Mouse (Mus musculus) heart, embryonic 10.5 days (tissue): ENCODE results near the gene Zmynd8. TPM values are rescaled to one million over a fixed set of nuclear protein-coding genes. Genes with fewer than 3 reads are reported as not detected.

Experiments used
- DNase-seq: peaks from one replicate; pipeline ENCODE4 v3.0.0-alpha.2; 2017; ENCODE audit warnings: low spot score
- H3K27ac ChIP-seq: fragments of 300-500 bp; sonication (generic); 2 replicates; pipeline ENCODE4 v1.5.1; 2016; ENCODE audit warnings: mild to moderate bottlenecking
- H3K27me3 ChIP-seq: fragments of 300-500 bp; sonication (generic); 2 replicates; pipeline ENCODE4 v1.6.1; 2016; ENCODE audit warnings: mild to moderate bottlenecking; ENCODE audit not compliant: poor library complexity, insufficient read depth, severe bottlenecking
- H3K36me3 ChIP-seq: fragments of 300-500 bp; sonication (generic); 2 replicates; pipeline ENCODE4 v1.6.1; 2016; ENCODE audit warnings: mild to moderate bottlenecking, moderate library complexity
- H3K4me1 ChIP-seq: fragments of 300-500 bp; sonication (generic); 2 replicates; pipeline ENCODE4 v1.6.1; 2016; ENCODE audit warnings: mild to moderate bottlenecking
- H3K4me3 ChIP-seq: fragments of 300-500 bp; sonication (generic); 2 replicates; pipeline ENCODE4 v1.5.1; 2016; ENCODE audit warnings: mild to moderate bottlenecking, moderate library complexity
- H3K9me3 ChIP-seq: fragments of 300-500 bp; sonication (generic); 2 replicates; pipeline ENCODE4 v1.6.1; 2016; ENCODE audit warnings: mild to moderate bottlenecking, moderate library complexity
- WGBS: fragments of 180-500 bp; shearing (Covaris S2); methylation state at CpG from one replicate; pipeline ENCODE4 v1.1.7; 2016; 5-methylcytosine and 5-hydroxymethylcytosine counted together
- polyA plus RNA-seq: library from polyadenylated mRNA; unstranded; fragments of >200 nt; fragmentation: Nextera tagmentation; extraction: Ambion mirVana; gene quantifications from 2 replicates; pipeline ENCODE4 v1.2.1, GENCODE M21; 2016

Gene Zmynd8
- polyA plus RNA-seq, 1 experiment from 2014 or later, result 57.1 TPM

DNA sequence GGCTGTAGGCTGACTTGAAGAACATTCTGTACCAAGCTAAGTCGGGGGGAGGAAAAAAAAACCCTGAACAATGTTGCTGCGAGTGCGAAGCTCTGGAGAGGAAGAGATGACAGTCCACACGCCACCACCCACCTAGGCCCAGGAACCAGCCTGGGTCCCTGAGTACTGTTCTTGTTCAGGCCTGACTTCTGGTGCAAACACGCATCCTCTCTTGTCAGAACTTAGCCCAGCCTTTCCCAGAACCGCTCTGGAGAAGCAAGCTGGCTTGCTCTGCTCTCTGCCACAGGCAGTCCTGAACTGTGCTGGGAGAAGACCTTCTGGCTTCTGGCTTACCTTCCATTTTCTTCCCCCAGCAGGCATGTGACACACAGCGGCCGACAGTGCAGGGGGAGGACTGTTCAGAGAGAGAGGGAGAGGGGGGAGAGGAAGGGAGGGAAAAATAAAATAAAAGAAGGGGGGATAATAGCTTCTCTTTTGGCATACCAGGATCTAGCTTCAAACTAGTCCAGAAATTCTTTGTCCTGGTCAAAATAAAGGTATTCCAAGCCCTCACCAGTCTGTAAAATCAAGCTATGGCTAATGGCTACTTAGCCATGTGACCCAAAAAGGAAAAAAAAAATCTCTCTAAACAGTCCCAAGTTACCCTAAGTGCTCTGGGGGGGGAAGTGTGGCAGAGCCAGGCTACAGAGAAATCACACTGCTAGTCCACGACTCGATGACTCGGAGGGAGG lies 14.8 kb downstream of the Zmynd8 start:
- Histone ChIP-seq H3K27ac (peak overlapping the region; percentile 99), H3K27me3 (no peaks in the 10 kb centered on the region), H3K36me3 (0 out of 2 replicates have a peak, but pooled peaks cover 2% of the 10 kb centered on the region), H3K4me1 (peaks cover 100% of the 10 kb centered on the region), H3K4me3 (peak overlapping the region; percentile 56), H3K9me3 (no peaks in the 10 kb centered on the region)
- 19% methylated on average over 11 of the region's 11 CpGs for WGBS
- DNase-seq, result no peak

DNA sequence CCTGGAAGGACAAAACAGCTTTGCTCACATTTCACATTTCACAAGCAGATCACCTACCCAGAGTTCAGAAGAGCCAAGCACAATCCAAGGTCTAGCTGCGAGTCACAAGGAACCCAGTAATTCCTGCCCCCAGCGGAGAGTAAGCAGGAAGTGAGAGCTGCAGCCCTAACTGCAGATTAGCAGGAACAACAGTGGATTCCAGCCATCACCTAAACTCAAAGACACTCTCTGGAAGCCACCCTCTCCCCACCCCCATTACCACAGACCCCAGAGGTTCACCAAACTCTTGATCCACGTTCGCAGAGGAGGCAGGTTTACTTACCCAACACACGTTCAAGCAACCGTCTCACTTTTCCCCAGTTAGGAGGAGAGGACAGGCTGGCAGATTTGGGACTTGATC lies 15.8 kb downstream of the Zmynd8 start:
- Histone ChIP-seq H3K9me3 (no peaks in the 10 kb centered on the region), H3K4me3 (peak overlapping the region; percentile 56), H3K27ac (peak overlapping the region; percentile 99), H3K36me3 (0 out of 2 replicates have a peak, but pooled peaks cover 2% of the 10 kb centered on the region), H3K27me3 (no peaks in the 10 kb centered on the region), H3K4me1 (peaks cover 100% of the 10 kb centered on the region)
- WGBS, result 15% methylated on average over 6 of the region's 6 CpGs
- no peak for DNase-seq

DNA sequence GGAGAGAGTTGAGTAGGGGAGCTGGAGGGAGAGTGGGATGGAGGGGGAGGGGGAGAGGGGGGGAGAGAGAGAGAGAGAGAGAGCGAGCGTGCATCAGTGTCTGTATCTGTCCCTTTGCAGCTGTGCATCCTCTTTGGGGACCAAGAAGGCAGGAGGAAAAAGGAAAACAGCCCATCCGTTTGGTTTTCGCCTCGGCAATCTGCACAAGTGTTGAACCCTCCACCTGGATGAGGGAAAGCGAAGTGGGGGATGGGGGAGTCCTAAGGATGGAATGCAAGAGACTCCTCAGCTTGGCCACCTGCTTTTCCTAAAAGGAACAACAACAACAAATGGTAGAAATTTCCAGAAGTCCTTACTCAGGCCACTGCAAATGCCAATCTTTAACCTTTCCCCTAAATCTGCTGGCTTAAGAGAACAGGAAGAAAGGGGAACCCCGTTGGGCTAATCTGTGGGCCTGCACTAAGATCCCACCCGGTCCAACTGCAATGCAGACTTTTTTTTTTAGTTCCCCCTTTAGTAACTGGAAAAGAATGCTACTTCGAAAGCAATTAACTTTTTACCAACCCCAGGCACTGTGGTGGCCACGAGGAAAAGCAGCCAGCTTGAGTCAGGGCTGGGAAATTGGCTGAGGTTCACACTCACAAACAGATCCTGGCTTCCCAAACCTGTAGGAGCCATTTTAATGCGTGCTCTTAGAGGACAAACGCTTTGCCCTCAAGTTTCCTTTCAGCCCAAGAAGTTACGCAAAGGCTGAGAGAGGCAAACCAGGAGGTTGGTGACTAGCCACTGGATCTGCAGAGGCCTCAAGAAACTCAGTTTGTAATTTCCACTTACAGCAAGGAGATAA lies 17.0 kb downstream of the Zmynd8 start:
- 17% methylated on average over 13 of the region's 13 CpGs for WGBS
- no peaks in the 10 kb centered on the region for H3K9me3 ChIP-seq
- no peaks in the 10 kb centered on the region for H3K27me3 ChIP-seq
- H3K4me1 ChIP-seq, result peaks cover 100% of the 10 kb centered on the region
- no peak for DNase-seq
- H3K4me3 ChIP-seq, result peak overlapping the region; percentile 56
- 0 out of 2 replicates have a peak, but pooled peaks cover 7% of the 10 kb centered on the region for H3K36me3 ChIP-seq
- H3K27ac ChIP-seq, result peak overlapping the region; percentile 99

DNA sequence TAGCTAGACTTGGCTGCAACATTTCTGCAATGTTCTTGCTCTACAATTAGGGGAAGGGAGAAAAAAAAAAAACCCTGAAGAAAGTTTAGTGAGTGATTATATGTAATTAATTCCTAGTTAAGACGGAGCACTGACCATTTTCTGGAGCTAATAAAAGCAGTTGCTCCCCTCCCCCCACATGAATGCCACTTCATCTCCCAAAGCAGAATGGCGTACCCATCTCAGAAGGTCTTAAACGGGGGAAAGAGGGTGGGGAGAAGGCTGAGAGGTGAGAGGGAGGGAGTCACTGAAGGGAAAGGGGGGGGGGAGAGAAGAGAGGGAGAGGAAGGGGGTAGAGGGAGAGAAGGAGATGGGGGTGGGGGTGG lies 17.6 kb downstream of the Zmynd8 start:
- Histone ChIP-seq H3K4me1 (peaks cover 100% of the 10 kb centered on the region), H3K27ac (peak overlapping the region; percentile 99), H3K27me3 (no peaks in the 10 kb centered on the region), H3K9me3 (no peaks in the 10 kb centered on the region), H3K36me3 (0 out of 2 replicates have a peak, but pooled peaks cover 13% of the 10 kb centered on the region), H3K4me3 (peak overlapping the region; percentile 56)
- no peak for DNase-seq
- 4% methylated on average over 3 of the region's 3 CpGs for WGBS

DNA sequence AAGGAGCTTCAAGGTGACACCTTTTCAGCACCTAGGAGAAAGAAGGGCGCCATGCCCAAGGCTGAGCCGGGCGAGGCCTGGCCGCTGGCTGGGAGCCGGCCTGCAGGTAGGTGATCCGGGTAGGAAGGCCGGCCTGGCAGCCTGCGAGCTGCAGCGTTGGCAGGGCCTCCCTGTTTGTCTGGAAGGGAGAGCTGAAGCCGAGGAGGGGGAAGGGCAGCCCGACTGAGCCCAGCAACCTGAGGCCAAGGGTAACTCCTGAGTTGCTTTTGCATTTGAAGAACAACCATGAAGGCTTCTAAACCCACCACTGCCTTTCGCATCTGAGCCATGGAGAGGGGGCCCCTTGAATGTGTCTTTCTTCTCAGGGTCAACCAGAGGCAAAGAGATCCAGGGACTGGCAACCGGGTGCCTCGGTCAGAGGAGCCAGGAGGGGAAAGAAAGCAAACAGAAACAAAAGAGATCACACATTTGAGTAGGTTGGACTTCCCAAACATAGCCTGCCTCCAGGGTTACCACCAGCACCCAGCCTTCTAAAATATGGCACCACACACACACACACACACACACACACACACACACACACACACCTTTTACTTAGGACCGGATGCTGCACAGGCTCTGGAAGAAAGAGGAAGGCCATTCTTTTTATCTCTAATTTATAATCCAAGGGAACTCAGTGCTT lies 18.2 kb downstream of the Zmynd8 start:
- H3K9me3 ChIP-seq, result no peaks in the 10 kb centered on the region
- peak overlapping the region; percentile 45 for H3K4me3 ChIP-seq
- H3K27me3 ChIP-seq, result no peaks in the 10 kb centered on the region
- peak overlapping the region; percentile 99 for H3K27ac ChIP-seq
- H3K36me3 ChIP-seq, result 0 out of 2 replicates have a peak, but pooled peaks cover 16% of the 10 kb centered on the region
- peaks cover 100% of the 10 kb centered on the region for H3K4me1 ChIP-seq
- DNase-seq, result no peak
- WGBS, result 14% methylated on average over 15 of the region's 15 CpGs

DNA sequence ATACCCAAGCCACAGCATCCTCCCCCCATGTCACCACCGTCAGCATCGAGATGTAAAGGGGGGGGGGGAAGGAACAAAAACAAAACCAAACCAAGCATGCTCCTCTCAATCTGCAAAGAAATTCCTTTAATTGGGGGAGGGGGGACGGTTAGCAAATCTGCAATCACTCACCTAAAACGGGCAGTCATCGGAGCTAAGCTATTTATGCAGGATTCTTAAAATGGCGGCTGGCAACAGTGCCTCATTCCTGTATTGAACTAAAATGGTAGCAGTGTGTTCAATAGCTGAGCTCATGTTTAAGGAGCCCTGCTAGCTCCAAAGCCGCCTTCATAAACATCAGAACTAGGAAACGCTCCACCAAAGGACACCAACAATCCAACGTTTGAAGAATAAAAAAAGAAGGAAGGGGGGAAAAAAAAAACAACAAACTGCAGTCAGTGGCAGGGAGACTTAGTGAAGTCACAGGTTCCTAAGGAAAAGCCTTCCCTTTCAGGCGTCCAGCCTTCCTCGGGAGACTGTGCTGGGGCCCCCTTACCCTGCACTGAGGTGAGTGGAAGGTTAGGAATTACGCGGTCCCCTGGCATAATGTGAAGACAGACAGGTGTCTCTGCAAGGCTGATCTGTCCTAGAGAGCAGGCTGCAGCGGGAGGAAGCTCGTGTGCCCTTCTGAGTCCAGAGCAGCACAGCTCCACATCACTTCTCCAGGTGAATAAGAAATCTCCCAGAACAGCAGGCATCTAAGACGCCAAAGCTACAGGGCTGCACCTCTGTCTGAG lies 19.2 kb downstream of the Zmynd8 start:
- peak overlapping the region; percentile 45 for H3K4me3 ChIP-seq

DNA sequence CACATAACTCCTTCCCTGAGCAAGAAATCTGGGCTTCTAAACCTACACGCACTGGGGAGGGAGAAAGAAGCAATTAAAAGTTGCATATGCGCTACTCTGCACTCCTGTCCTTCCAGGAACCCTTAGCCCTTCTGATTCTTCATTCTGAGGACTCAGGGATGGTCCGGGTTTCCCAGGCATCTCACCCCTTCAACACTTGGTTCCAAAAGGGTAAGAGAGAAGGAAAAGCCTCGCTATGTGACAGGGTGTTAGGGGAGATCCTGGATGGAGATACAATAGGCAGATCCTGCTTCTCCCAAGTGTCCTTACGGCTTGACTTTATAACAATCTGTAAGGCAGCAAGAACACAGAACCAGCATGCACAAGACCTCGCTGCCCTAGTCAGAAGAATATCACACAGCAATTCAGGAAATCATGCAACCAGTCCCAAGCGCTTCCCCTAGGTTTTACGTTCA lies 19.9 kb downstream of the Zmynd8 start:
- Histone ChIP-seq H3K27ac (peak overlapping the region; percentile 99), H3K4me3 (peak overlapping the region; percentile 22), H3K4me1 (peaks cover 100% of the 10 kb centered on the region), H3K36me3 (peaks cover 29% of the 10 kb centered on the region), H3K9me3 (no peaks in the 10 kb centered on the region), H3K27me3 (no peaks in the 10 kb centered on the region)
- WGBS, result 28% methylated on average over 8 of the region's 8 CpGs
- no peak for DNase-seq

More for the DNA sequence above, 19.2 kb downstream of the Zmynd8 start:
- H3K36me3 ChIP-seq, result peaks cover 22% of the 10 kb centered on the region
- H3K27ac ChIP-seq, result peak overlapping the region; percentile 99
- peaks cover 100% of the 10 kb centered on the region for H3K4me1 ChIP-seq
- no peaks in the 10 kb centered on the region for H3K9me3 ChIP-seq
- H3K27me3 ChIP-seq, result no peaks in the 10 kb centered on the region
- 15% methylated on average over 16 of the region's 16 CpGs for WGBS
- DNase-seq, result no peak

DNA sequence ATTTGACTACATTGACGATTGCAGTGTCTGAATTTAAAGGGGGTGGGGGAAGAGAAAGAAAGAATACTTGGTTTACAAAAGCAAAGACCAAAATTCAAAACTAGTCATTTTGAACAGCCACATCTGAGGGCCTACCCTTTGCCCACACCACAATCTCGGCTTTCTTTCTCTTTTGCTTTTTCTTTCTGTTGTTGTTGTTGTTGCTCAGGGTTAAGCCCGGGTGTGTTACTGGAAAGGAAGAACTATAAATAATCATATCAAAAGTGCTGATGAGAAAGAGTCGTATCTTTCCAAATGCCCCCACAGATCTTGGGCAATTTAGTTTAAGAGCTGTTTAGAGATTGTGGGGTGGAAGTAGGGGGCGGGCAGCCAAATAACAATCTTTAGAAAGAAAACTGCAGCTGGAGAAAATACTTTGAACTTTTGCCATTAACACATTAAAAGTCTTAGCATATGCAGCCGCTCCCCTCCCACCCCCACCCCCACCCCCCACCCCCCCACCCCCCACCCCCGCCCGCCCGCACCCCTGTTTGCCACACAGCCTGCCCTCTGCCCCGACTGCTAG lies 20.7 kb downstream of the Zmynd8 start:
- no peaks in the 10 kb centered on the region for H3K9me3 ChIP-seq

DNA sequence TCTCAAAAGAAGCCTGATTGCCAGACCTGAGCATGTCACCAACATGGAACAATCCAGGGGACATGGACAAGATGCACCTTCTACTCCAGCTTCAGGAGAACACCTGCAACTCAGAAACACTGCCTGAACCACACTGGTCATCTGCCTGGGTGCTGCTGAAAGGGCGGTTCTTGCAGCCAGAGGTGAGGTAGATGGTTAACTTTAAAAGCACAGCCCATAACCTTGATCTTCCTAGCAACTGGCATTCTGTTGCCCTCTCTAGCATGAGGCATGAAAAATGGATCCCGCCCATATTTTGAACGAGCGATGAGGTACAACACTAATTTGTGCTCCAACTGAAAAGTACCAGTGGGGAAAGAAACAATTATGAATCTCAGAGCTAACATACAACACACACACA lies 21.6 kb downstream of the Zmynd8 start:
- Histone ChIP-seq H3K27me3 (no peaks in the 10 kb centered on the region), H3K36me3 (peaks cover 40% of the 10 kb centered on the region), H3K9me3 (no peaks in the 10 kb centered on the region), H3K27ac (peak overlapping the region; percentile 99), H3K4me1 (peaks cover 93% of the 10 kb centered on the region), H3K4me3 (no peak overlapping the region)
- no peak for DNase-seq
- WGBS, result 77% methylated on average over 4 of the region's 4 CpGs

More for the DNA sequence above, 20.7 kb downstream of the Zmynd8 start:
- H3K4me1 ChIP-seq, result peaks cover 100% of the 10 kb centered on the region
- peaks cover 36% of the 10 kb centered on the region for H3K36me3 ChIP-seq
- no peak overlapping the region for H3K4me3 ChIP-seq
- H3K27me3 ChIP-seq, result no peaks in the 10 kb centered on the region
- WGBS, result 30% methylated on average over 10 of the region's 10 CpGs
- DNase-seq, result no peak
- peak overlapping the region; percentile 99 for H3K27ac ChIP-seq

DNA sequence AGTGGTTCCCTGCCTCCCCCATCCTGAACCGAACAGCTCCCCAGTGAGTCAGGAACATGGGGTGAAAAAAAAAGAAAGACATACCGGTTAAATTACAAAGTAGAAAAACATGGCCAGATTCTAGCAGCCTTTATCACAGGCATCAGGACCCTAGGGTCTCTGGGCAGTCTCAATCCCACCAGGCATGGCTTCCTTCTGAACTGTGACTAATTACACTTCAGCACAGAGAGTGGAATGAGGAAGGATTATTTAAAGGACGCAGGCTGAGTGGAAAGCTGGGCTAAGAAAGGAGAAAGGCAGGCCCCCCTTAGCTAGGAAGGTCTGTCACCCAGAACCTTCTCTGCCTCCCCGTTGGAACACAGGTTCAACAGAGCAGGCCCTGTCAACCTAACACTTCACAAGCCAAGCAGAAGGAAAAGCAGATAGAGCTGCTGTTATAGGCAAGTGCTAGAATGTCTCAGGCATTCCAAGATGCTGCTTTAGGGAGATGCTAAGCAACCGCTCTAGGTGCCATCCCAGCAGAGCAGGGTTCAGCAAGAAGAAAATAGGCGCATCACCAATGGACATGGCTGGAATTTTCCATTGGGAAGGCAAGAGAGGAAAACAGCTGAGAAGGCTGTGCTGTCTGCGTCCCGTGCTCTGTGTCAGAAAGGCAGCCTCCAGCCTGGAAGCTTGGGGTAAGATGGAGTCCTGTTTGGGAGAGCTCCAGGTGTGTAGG lies 22.5 kb downstream of the Zmynd8 start:
- H3K36me3 ChIP-seq, result peaks cover 49% of the 10 kb centered on the region
- no peaks in the 10 kb centered on the region for H3K9me3 ChIP-seq
- H3K4me1 ChIP-seq, result peaks cover 86% of the 10 kb centered on the region
- peak overlapping the region; percentile 25 for H3K4me3 ChIP-seq
- H3K27ac ChIP-seq, result peak overlapping the region; percentile 99
- no peak for DNase-seq
- no peaks in the 10 kb centered on the region for H3K27me3 ChIP-seq
- WGBS, result 29% methylated on average over 8 of the region's 8 CpGs

DNA sequence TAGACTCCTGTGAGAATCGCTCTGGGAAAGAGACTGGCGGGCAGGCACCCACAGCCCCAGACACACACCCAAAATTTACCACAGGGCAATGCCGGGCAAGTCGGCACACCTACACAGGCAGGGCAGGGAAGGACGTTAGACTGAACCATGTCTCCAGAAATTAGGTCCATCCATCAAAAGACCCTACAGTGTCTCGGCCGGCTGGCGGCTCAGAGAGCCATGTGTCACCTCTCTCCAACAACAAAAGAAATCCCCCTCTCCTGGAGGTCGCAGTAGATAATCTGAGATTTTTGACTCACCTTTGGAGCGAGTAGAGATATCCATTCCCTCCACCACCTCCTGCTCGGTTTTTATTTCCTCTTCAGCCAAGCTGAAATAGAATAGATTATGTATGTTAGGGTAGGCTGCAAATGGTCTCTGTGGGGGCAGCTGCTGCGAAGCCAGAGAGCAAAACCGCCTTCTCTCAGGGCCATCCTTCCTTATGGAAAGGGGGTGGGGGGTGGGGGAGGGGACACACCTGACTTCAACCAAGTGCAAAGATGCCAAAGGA lies 23.3 kb downstream of the Zmynd8 start:
- Histone ChIP-seq H3K4me1 (peaks cover 83% of the 10 kb centered on the region), H3K27ac (peak overlapping the region; percentile 99), H3K36me3 (peaks cover 55% of the 10 kb centered on the region), H3K9me3 (no peaks in the 10 kb centered on the region), H3K27me3 (no peaks in the 10 kb centered on the region), H3K4me3 (peak overlapping the region; percentile 12; the same call in 1 of the 2 replicates)
- 26% methylated on average over 13 of the region's 13 CpGs for WGBS
- DNase-seq, result no peak
